Mouse (Mus musculus) heart, adult 2 months (tissue): ENCODE data around the gene Pecam1. TPM values are rescaled to one million over a fixed set of nuclear protein-coding genes. Genes with fewer than 3 reads are reported as not detected.

Experiments
- DNase-seq, 2 experiments: peaks; one replicate each; pipeline ENCODE4 v3.0.0; 2021
- H3K27ac ChIP-seq: fragments of 200-600 bp; 2 replicates; pipeline ENCODE4 v1.8.1; 2022
- H3K27me3 ChIP-seq: fragments of 200-500 bp; 2 replicates; pipeline ENCODE4 v1.6.1; 2012; ENCODE audit warnings: mild to moderate bottlenecking, low read length, inconsistent platforms, mixed read lengths; ENCODE audit not compliant: control insufficient read depth, insufficient read depth
- H3K36me3 ChIP-seq: fragments of 200-500 bp; 2 replicates; pipeline ENCODE4 v1.6.1; 2012; ENCODE audit warnings: low read length, inconsistent platforms; ENCODE audit not compliant: control insufficient read depth, insufficient read depth
- H3K4me1 ChIP-seq: fragments of 200-500 bp; 2 replicates; pipeline ENCODE4 v1.6.1; 2011; ENCODE audit warnings: low read length; ENCODE audit not compliant: control insufficient read depth, insufficient read depth
- H3K4me3 ChIP-seq: fragments of 200-600 bp; 2 replicates; pipeline ENCODE4 v1.8.1; 2022
- H3K79me2 ChIP-seq: fragments of 200-500 bp; replicated peaks from 2 replicates; pipeline ENCODE4 v1.6.1; 2012; ENCODE audit warnings: mild to moderate bottlenecking, inconsistent platforms, low read length, moderate library complexity, mixed read lengths; ENCODE audit not compliant: control insufficient read depth, insufficient read depth
- H3K9ac ChIP-seq: fragments of 200-500 bp; 2 replicates; pipeline ENCODE4 v1.6.1; 2012; ENCODE audit warnings: low read depth, mild to moderate bottlenecking, control low read depth, inconsistent platforms, low read length, mixed read lengths
- CTCF ChIP-seq: fragments of 200-600 bp; IDR thresholded peaks from 2 replicates; pipeline ENCODE4 v1.8.1; 2022; ENCODE audit warnings: antibody characterized with exemption, mild to moderate bottlenecking, moderate library complexity
- EP300 ChIP-seq: fragments of 200-500 bp; IDR thresholded peaks from 2 replicates; pipeline ENCODE4 v1.6.1; 2011; ENCODE audit warnings: low read depth, low read length, control low read depth; ENCODE audit not compliant: insufficient read depth
- POLR2A ChIP-seq: fragments of 200-500 bp; IDR thresholded peaks from 2 replicates; pipeline ENCODE4 v1.6.1; 2011; ENCODE audit warnings: mild to moderate bottlenecking, low read depth, low read length, control low read depth; ENCODE audit not compliant: insufficient read depth
- whole genome bisulfite sequencing: fragments of 180-500 bp; shearing (Covaris S2); methylation state at CpG from one replicate; pipeline ENCODE4 v1.1.7; 2018; 5-methylcytosine and 5-hydroxymethylcytosine counted together
- intact Hi-C: fragments of 180-260 bp; cut with DNase I; formaldehyde crosslinking; loops from one replicate; pipeline ENCODE4 v1.15.1; 2025
- polyA plus RNA-seq: library from polyadenylated mRNA; depleted of rRNA; stranded (reverse); fragments of >200 nt; gene quantifications from 2 replicates; pipeline ENCODE4 v1.2.3, GENCODE M21; 2012
- total RNA-seq, 2 experiments: library from RNA; stranded (reverse); gene quantifications; 2 replicates each; pipeline ENCODE4 v1.2.3; 2021

Pecam1 gene
- total and polyA plus RNA-seq, 3 experiments = 78.3 to 123 (median 114) TPM

DNA sequence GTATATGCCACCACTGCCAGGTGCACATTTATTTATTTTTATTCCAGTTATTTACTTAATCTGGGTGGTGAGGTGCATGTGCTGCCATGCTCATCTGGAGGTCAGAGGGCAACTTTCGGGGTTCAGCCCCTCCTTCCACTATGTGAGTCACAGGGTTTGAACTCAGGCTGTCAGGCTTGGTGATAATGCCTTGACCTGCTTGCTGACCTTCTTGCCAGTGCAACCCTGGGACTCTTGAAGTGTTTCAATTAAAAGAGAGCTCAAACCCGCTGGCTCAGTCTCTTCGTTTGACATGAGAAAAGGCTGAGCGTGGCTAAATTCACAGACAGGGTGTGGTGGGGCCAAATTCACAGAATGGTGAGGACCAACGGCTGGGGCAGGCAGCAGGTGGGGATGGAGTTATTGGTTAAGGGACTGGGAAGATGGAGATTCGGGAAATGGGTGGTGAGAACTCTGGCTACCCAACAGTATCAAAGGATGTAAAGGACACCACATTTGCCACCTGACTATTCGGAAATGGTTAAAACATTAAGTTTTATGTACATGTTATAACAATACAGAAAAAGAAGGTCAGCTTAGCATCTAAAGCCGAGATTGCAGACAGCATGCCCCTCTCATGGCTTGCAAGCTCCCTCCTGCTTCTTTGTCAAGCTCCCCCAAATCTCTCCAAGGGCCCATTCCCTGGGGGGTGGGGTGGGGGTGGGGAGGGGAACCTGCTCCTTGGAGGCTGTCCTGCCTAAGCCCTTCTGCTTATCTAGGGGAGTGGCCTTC, 81.1 kb downstream of the Pecam1 start:
- Histone ChIP-seq H3K79me2 (no peaks in the 10 kb centered on the region), H3K4me1 (peaks cover 40% of the 10 kb centered on the region), H3K27ac (peak overlapping the region; percentile 73), H3K9ac (no peak overlapping the region), H3K4me3 (no peak overlapping the region), H3K36me3 (peaks cover 52% of the 10 kb centered on the region), H3K27me3 (no peaks in the 10 kb centered on the region)
- intact Hi-C loops = no loop called here
- 56% methylated on average over 8 of the region's 8 CpGs for WGBS
- no peak for DNase-seq
- no peak for TF ChIP-seq POLR2A
- TF ChIP-seq EP300 = no peak
- TF ChIP-seq CTCF = no peak

DNA sequence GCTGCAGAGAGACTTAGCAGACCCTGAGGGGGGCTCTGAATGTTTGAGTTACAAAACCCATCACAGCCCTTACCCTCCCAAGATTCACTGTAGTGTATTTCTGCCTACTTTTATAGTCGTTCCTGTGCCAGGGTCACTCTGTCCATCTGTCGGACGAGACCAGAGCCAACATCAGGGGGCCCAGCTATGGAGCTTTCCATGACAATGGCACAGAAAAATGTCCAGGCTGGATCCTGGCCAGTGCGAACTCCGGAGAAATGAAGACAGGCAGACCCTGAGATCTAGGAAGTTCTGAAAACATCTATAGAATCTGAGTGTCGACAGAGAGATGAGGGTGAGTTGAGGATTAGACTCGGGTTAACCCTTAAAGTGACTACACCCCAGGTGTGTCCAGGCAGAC, 82.1 kb downstream of the Pecam1 start:
- Histone ChIP-seq H3K4me1 (peaks cover 35% of the 10 kb centered on the region), H3K27ac (peak overlapping the region; percentile 73), H3K9ac (no peak overlapping the region), H3K79me2 (no peaks in the 10 kb centered on the region), H3K36me3 (peaks cover 47% of the 10 kb centered on the region), H3K27me3 (no peaks in the 10 kb centered on the region), H3K4me3 (no peak overlapping the region)
- DNase-seq = no peak
- intact Hi-C loops = no loop called here
- 35% methylated on average over 7 of the region's 7 CpGs for WGBS
- TF ChIP-seq CTCF (no peak), EP300 (no peak), POLR2A (no peak)

DNA sequence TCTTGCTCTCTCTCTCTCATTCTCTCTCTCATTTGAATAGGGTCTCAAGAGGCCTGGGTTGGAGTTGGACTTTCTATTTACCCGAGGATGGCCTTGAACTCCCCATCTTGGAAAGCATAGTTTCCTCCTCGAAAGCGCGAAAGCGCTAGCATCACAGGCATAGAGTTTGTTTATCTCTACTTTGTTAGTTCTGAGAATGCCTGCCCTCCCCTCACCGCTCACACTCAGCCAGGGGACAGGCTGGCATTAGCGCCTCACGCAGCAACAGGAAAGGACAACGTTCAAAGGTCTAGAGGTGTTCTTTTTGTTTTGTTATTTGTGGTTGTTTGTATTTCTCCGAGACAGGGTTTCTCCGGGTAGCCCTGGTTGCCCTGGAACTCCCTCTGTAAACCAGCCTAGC, 82.6 kb downstream of the Pecam1 start:
- Histone ChIP-seq H3K4me1 (peaks cover 31% of the 10 kb centered on the region), H3K79me2 (no peaks in the 10 kb centered on the region), H3K27me3 (no peaks in the 10 kb centered on the region), H3K27ac (peak overlapping the region; percentile 73), H3K9ac (no peak overlapping the region), H3K36me3 (peaks cover 46% of the 10 kb centered on the region), H3K4me3 (no peak overlapping the region)
- no peak for DNase-seq
- WGBS = 63% methylated on average over 11 of the region's 11 CpGs
- intact Hi-C loops = no loop called here
- TF ChIP-seq EP300 (no peak), CTCF (no peak), POLR2A (no peak)

DNA sequence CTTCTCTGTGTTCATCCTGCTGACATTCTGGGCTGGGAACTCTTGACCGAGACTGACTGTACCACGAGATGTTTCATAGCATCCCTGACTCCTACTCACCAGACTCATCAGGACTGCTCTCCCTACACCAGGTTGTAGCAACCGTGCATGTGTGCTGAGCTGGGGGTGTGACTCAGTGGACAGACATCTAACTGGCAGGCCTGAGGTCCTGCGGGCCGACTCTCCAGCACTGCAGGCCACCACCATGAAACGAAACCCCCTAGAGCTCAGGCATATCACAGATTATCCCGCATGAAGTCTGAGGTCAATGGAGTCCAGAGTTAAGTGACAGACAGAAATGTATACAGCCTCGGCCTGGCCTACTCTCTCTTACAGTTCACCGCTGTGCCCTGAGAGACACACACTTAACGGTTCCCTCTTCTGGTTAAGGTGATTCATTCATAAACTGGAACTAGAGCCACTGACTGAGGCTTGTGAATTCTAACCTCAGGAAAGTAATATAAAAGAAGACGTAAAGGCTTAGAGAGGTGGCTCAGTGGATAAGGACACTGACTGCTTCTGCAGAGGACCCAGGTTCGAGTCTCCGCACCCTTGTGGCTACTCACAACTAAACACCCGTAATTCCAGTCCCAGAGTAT, 83.8 kb downstream of the Pecam1 start:
- Histone ChIP-seq H3K36me3 (peaks cover 49% of the 10 kb centered on the region), H3K9ac (peak overlapping the region; percentile 0; the same call in 1 of the 2 replicates), H3K4me1 (peaks cover 35% of the 10 kb centered on the region), H3K79me2 (no peaks in the 10 kb centered on the region), H3K27me3 (no peaks in the 10 kb centered on the region), H3K4me3 (no peak overlapping the region), H3K27ac (peak overlapping the region; percentile 73)
- WGBS = 83% methylated on average over 14 of the region's 14 CpGs
- DNase-seq = no peak
- TF ChIP-seq EP300 (no peak), CTCF (no peak), POLR2A (no peak)
- intact Hi-C loops = no loop called here

DNA sequence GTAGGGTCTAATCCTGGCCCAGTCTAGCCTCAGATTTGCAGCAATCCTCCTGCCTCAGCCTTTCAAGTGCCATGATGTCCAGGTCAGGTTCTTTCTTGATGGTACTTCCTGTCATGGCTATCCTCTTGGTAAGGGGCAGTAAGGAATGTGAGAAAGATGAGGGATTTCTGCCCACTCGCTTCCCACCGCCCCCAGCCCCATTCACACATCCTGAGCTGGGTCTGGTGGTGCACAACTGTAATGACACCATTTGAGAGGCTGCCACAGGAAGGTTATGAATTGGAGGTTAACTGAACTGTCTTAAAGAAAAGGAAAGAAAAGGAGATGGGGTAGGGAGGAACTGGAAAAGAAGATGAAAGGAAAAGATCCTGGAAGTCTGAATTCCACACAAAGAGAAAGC, 84.6 kb downstream of the Pecam1 start:
- WGBS = 94% methylated on average over 2 of the region's 2 CpGs

DNA sequence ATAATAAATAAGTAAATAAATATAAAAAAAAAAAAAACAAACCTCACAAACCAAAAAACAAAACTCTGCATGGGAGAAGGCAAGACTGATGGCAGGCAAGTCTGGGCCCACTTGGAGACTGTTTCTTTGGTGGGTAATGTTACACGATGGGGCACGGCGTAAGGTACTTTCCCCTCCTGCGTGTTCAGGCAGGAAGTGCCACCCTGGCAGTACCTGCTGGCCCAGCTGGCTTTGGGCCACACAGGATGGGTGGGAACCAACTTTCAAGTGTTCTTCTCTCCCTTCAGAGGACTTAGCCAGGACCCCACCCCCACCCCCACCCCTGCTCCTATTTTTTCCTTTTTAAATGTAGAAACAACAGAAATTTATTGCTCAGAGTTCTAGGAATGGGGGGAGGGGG, 85.1 kb downstream of the Pecam1 start:
- Histone ChIP-seq H3K27me3 (no peaks in the 10 kb centered on the region), H3K36me3 (peaks cover 50% of the 10 kb centered on the region), H3K4me3 (no peak overlapping the region), H3K9ac (no peak overlapping the region), H3K4me1 (peaks cover 39% of the 10 kb centered on the region), H3K27ac (peak overlapping the region; percentile 73), H3K79me2 (no peaks in the 10 kb centered on the region)
- 59% methylated on average over 4 of the region's 4 CpGs for WGBS
- peak in 1 of 2 experiments; percentile 65 for DNase-seq
- intact Hi-C loops = no loop called here
- TF ChIP-seq CTCF (no peak), POLR2A (no peak), EP300 (no peak)

More for the DNA sequence above, 84.6 kb downstream of the Pecam1 start:
- intact Hi-C loops = no loop called here
- peaks cover 53% of the 10 kb centered on the region for H3K36me3 ChIP-seq
- TF ChIP-seq EP300 (no peak), POLR2A (no peak), CTCF (no peak)
- no peak overlapping the region for H3K4me3 ChIP-seq
- H3K27ac ChIP-seq = peak overlapping the region; percentile 73
- DNase-seq = no peak
- H3K9ac ChIP-seq = no peak overlapping the region
- H3K4me1 ChIP-seq = peaks cover 37% of the 10 kb centered on the region
- no peaks in the 10 kb centered on the region for H3K27me3 ChIP-seq
- H3K79me2 ChIP-seq = no peaks in the 10 kb centered on the region
